In the genomic region with DNA sequence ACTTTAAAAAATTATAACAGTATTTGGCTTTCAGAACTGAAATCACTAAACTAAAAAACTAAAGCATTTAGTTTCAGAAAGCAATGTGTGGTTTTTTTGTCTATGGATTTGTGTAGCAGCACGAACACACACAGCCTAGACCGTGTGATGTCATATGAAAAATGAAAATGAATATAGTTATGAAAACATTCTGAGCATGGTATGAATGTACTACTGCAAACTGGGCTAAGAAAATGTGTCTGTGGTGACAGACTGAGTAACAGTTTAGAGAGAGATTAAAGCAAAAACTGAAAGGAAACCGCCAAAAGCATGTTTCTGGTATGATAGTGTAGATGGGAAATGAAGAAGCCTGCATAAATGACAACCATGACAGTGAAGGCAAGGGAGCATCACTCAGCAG, we compare ENCODE assay signal across 30 mouse cellular contexts. TPM values are rescaled to one million over a fixed set of nuclear protein-coding genes. Genes with fewer than 3 reads are reported as not detected.
"Had no signal": no experiment of that assay in that cellular context is flagged by ENCODE, and none has a peak within 500 bp of the region (broad histone marks: within the 10 kb centered on the region; RNA-seq: fewer than 3 reads in every experiment).

No protein-coding gene starts in this region.

- ATAC-seq: forebrain, embryonic 14.5 days; forebrain, embryonic 15.5 days had no signal

- H3K9ac ChIP-seq: embryonic facial prominence, embryonic 12.5 days; embryonic facial prominence, embryonic 13.5 days; embryonic facial prominence, embryonic 15.5 days; forebrain, embryonic 12.5 days; forebrain, embryonic 15.5 days had no signal

- H3K27ac ChIP-seq: embryonic facial prominence, embryonic 10.5 days; embryonic facial prominence, embryonic 12.5 days; embryonic facial prominence, embryonic 13.5 days; embryonic facial prominence, embryonic 15.5 days; forebrain, embryonic 10.5 days; forebrain, embryonic 12.5 days; forebrain, embryonic 15.5 days; gastrocnemius, adult 2 months; heart, adult 2 months; heart, embryonic 10.5 days had no signal

- H3K9me3 ChIP-seq: embryonic facial prominence, embryonic 10.5 days; embryonic facial prominence, embryonic 12.5 days; embryonic facial prominence, embryonic 13.5 days; embryonic facial prominence, embryonic 15.5 days; forebrain, embryonic 10.5 days; forebrain, embryonic 12.5 days; forebrain, embryonic 15.5 days; heart, embryonic 10.5 days had no signal

- H3K27me3 ChIP-seq: embryonic facial prominence, embryonic 12.5 days; embryonic facial prominence, embryonic 13.5 days; embryonic facial prominence, embryonic 15.5 days; forebrain, embryonic 12.5 days; forebrain, embryonic 15.5 days had no signal

- DNase-seq: cerebellum, adult 2 months; cerebellum, adult 8-10 months; cerebellum, adult 9-10 months; cerebellum, adult 9-11 months; cerebellum, postnatal 10 days; cerebellum, postnatal 14 days; cerebellum, postnatal 25 days; cerebellum, postnatal 36 days; embryo, embryonic 11 days; gastrocnemius, adult 2 months; gastrocnemius, postnatal 10 days; gastrocnemius, postnatal 14 days; gastrocnemius, postnatal 25 days; gastrocnemius, postnatal 36 days; heart, adult 18-20 months; heart, adult 2 months had no signal

- H3K4me3 ChIP-seq: embryonic facial prominence, embryonic 10.5 days; embryonic facial prominence, embryonic 12.5 days; embryonic facial prominence, embryonic 13.5 days; embryonic facial prominence, embryonic 15.5 days; erythroblast, embryonic 14.5 days; forebrain, embryonic 10.5 days; forebrain, embryonic 12.5 days; forebrain, embryonic 15.5 days; gastrocnemius, adult 2 months; heart, adult 2 months; heart, embryonic 10.5 days had no signal

- H3K4me1 ChIP-seq: embryonic facial prominence, embryonic 10.5 days; embryonic facial prominence, embryonic 12.5 days; embryonic facial prominence, embryonic 13.5 days; embryonic facial prominence, embryonic 15.5 days; forebrain, embryonic 10.5 days; forebrain, embryonic 15.5 days; heart, embryonic 10.5 days had no signal

- H3K36me3 ChIP-seq: embryonic facial prominence, embryonic 10.5 days; embryonic facial prominence, embryonic 12.5 days; embryonic facial prominence, embryonic 13.5 days; embryonic facial prominence, embryonic 15.5 days; forebrain, embryonic 10.5 days; forebrain, embryonic 12.5 days; forebrain, embryonic 15.5 days; heart, embryonic 10.5 days had no signal

- H3K4me2 ChIP-seq: embryonic facial prominence, embryonic 12.5 days; embryonic facial prominence, embryonic 13.5 days; embryonic facial prominence, embryonic 15.5 days; forebrain, embryonic 12.5 days; forebrain, embryonic 15.5 days; heart, embryonic 11.5 days had no signal

RNA-seq across cellular contexts. Expression of a gene that starts 57.8 kb away (rescaled TPM):
- total RNA-seq: common myeloid progenitor, adult 5-6 weeks; granulocyte monocyte progenitor cell, adult 5-6 weeks; heart, adult 2 months; heart, adult 8-10 months had no signal
- polyA plus RNA-seq: embryonic facial prominence, embryonic 10.5 days; erythroblast, embryonic 14.5 days; forebrain, embryonic 10.5 days; forebrain, embryonic 12.5 days; heart, embryonic 10.5 days; heart, embryonic 11.5 days had no signal
